Mouse (Mus musculus) granulocyte monocyte progenitor cell, adult 5-6 weeks (primary cell): Measurements from ENCODE around the gene Gm3045. TPM values are rescaled to one million over a fixed set of nuclear protein-coding genes. Genes with fewer than 3 reads are reported as not detected.

Experiments
- ATAC-seq: replicated peaks from 2 replicates; pipeline ENCODE4 v1.8.0; 2016; ENCODE audit warnings: mild to moderate bottlenecking, moderate TSS enrichment, inconsistent platforms; ENCODE audit not compliant: poor library complexity, severe bottlenecking
- total RNA-seq, 2 experiments: library from RNA; stranded (forward) in 1 of 2; stranded (reverse) in 1 of 2; fragments of 200-712, 200-1000 nt in 1 of 2; fragments of >200 nt in 1 of 2; fragmentation: Nextera tagmentation in 1 of 2; gene quantifications; 2 replicates each; pipeline ENCODE4 v1.2.3; 2014 to 2017

The Gm3045 gene
- total RNA-seq, 2 experiments from 2014 or later, result not detected

- ATAC-seq, result no peak
Measured at GRCm38 (mm10) chr13:56434311-56434751, 7.9 kb downstream of the Gm3045 start.

- no peak for ATAC-seq
Measured at GRCm38 (mm10) chr13:56435615-56436287, 9.4 kb downstream of the Gm3045 start.

- peak; percentile 39 for ATAC-seq
Measured at GRCm38 (mm10) chr13:56438211-56439075, 12.0 kb downstream of the Gm3045 start, which contains the start of gene Slc25a48. TSS of gene Slc25a48 (plus strand) at chr13:56438355.

- no peak for ATAC-seq
Measured at GRCm38 (mm10) chr13:56443411-56443810, 17.0 kb downstream of the Gm3045 start.

GRCm38 (mm10) chr13:56444112-56444511, 17.7 kb downstream of the Gm3045 start:
- ATAC-seq, result no peak

- no peak for ATAC-seq
Measured at GRCm38 (mm10) chr13:56444996-56445395, 18.6 kb downstream of the Gm3045 start.

DNA sequence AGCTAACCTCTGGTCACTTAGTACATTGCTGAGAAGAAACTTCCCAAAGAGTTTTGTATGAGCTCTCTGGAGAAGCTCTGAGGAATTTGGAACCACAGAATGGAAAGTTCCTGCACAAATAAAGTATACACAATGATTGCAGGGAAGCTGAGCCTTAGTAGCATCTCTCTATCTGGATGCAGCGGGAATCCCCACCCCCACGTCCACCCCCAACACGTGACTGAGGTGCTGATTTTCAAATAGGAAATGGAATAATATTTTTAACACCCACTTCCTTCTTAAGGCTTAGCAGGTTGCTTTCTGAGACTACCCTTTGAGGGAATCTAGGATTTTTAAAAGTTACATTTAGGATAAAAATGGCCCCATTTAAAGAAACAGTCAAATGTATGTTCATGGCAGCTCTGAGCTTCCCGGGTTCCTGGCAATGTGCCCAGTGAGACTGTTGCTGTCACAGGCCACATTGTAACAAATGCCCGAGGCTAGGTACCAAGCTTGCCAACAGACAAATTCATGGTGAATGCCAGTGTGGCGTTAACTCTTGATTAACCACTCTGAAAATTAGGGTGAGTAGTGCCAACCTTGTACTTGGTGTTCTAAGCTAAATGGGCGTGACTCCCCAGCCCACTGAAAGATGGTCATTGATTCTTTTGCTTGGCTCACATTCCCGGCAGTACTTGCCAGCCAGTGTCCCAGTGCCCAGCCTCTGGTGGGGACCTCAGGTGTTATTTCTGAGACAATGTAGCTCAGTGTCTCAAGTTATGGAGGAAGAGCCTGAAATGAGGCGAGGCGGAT, 23.0 kb downstream of the Gm3045 start:
- ATAC-seq, result no peak

- no peak for ATAC-seq
Measured at GRCm38 (mm10) chr13:56450035-56450434, 23.6 kb downstream of the Gm3045 start.

DNA sequence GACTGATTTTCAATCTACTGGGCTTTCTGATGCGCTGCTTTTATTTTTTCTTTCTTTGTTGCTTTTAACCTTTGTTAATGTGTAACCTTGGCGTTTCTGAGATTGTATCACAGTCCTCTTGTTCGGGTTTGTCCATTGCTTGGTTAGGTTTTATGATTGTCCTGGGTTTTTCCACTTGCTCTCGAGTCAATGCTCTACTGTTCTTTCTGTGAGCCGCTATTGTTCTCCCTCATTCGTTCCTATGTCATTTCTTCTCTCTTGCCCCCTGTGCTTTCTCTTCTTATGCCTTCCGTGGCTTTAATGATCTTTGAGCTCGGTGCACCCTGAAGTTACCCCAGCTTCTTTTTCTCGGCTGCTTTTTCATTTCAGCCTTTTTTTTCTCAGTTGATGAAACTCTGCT, 31.6 kb downstream of the Gm3045 start:
- no peak for ATAC-seq

DNA sequence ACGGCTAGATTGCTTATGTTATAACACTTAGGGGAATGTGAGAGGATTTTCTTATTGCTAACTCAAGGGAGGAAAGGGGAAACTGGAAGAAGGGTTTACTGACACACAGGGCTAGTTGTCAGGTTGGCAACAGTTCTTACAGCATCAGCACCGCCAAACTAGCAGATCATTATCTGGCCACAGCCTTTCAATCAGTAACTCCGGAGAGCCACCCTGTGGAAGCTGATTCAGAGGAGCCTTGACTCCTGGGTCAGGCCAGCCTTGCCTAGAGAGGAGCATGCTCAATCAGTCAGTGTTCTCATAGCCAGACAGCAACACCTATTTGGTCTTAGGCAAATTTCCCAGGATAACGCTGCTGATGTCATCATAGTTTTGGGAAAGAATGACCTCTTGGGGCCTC, 35.1 kb downstream of the Gm3045 start:
- ATAC-seq, result no peak

DNA sequence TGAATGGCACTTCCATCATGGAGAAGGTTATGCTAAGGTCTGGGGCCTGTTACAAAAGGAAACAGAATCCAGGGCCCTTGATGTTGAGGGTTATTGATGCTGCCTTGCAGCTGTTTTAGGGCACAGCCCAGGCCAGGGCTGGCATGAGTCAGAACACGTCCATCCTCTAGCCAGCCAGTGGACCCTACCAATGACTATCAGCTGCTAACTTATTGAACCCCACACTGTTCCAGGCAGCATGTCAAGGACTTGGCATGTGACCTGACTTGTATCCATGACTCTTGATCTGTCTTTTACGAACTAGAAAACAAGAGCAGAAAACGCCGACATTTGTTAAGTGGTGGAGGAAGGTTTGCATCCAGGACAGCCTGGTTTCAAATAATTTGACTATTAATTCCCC, 36.4 kb downstream of the Gm3045 start:
- ATAC-seq, result no peak

- ATAC-seq, result no peak
Measured at GRCm38 (mm10) chr13:56463261-56463660, 36.9 kb downstream of the Gm3045 start.

GRCm38 (mm10) chr13:56463750-56464149, 37.4 kb downstream of the Gm3045 start:
- ATAC-seq, result no peak

DNA sequence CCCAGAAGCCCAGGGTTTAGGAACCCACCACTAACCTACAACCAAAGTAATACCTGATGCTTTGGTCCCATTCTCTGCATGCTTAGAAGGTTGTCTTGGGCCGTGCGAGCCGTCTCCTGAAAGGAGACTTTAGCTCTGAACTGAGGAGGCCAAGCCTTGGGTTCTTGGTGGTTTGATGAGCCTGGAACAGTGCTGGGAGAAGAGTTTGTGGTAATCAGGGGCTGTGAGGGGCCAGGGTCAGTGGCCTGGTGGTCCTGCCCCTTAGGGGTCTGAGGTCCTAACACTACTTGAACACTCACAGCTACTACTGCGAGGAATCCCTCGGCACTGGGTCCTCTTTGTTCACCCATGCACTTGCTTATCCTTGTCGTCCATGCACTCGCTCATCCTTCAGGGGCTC, 41.4 kb downstream of the Gm3045 start:
- ATAC-seq, result no peak

- ATAC-seq, result no peak
Measured at GRCm38 (mm10) chr13:56468536-56468935, 42.1 kb downstream of the Gm3045 start.

- no peak for ATAC-seq
Measured at GRCm38 (mm10) chr13:56471211-56471610, 44.8 kb downstream of the Gm3045 start.

DNA sequence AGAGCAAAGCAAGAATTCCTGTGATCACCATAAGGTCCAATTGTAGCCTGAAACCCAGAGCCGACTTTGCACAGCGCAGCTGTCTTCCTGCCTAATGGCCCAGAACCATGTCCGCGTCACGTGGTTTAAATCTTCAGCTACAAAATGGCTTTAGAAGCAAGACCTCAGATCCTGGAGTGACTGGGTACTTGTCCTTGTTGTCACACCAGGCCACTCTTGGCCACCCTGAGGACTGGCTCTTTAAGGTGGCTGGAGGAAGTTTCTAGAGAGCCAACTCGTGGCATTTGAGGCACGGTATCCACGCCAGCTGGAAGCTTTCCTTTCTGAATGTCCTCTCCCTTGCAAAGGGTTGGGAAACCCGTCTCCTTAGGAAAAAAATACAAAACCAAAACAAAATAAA, 45.6 kb downstream of the Gm3045 start:
- ATAC-seq, result no peak

- no peak for ATAC-seq
Measured at GRCm38 (mm10) chr13:56472661-56473060, 46.3 kb downstream of the Gm3045 start.

DNA sequence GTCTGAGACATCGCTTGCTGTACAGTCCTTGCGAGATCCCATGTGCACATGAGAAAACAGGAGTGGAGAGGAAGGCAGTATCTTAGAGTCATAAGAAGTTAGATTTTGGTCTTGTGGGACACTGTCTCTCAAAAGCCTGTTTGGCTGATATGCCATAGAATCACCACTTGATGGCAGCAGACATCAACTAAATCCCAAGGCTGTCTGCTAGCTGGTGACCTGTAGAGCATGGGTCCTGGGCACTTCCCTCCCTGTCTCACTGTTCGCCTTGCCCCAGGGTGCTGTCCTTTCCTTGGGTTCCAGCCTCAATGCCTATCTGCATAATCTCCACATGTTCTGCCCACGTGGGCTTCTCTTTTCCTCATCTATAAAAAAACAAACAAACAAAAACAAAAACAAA, 49.0 kb downstream of the Gm3045 start:
- peak; percentile 65 for ATAC-seq

DNA sequence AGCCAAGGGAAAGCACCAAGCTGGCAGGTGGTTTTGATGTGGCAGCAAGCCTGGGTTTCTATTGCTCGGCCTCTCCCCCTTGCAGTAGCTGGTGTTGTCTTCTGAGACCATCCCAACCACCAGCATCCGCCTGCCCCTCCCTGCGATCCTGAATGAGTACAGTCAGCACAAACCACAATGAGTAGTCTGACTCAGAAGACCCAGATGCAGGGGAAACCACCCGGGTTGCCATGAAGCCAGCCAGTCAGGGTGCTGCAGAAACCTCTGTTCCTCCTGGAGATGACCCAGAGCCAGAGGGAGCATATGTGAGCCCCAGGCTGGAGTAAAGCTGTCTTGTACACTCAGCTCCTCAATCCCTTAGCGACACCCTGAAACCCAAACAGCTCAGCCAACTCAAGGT, 50.4 kb downstream of the Gm3045 start:
- ATAC-seq, result peak; percentile 80

GRCm38 (mm10) chr13:56477271-56477670, 50.9 kb downstream of the Gm3045 start:
- ATAC-seq, result peak; percentile 68
